Mouse (Mus musculus): ENCODE measurements around the gene Ptges2. TPM values are rescaled to one million over a fixed set of nuclear protein-coding genes. Genes with fewer than 3 reads are reported as not detected.

Gene Ptges2
- total RNA-seq, 2 experiments from 2014 or later = 0.42 TPM; not detected in 1

DNA sequence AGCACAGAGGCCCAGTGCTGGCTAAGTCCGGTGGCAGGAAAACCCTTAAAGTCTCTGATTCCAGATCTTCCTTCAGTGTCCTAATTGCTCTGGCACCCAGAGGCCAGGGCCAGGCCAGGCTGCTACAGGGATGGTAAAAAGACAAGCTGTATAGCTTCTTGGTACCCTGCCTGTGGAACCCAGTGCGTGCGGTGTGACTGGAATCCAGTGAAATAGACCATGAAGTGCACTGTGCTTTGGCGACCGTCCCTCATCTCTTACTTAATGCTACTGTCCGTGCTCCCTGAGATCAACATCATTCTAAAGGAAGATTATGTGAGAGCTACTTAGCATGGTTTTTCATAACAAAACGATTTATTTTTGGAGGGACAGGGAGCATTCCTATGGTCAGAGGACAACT is 15.7 kb downstream of the Ptges2 start:
- no peak for ATAC-seq (replicated peaks; ENCODE audit: low FRiP score, poor library complexity, severe bottlenecking)

- no peak for ATAC-seq (replicated peaks; ENCODE audit: low FRiP score, poor library complexity, severe bottlenecking)
These were observed 17.2 kb downstream of the Ptges2 start for GRCm38 (mm10) chr2:32412742-32413531.

GRCm38 (mm10) chr2:32413936-32414335 is 18.2 kb downstream of the Ptges2 start:
- ATAC-seq (replicated peaks; ENCODE audit: low FRiP score, poor library complexity, severe bottlenecking) = no peak

DNA sequence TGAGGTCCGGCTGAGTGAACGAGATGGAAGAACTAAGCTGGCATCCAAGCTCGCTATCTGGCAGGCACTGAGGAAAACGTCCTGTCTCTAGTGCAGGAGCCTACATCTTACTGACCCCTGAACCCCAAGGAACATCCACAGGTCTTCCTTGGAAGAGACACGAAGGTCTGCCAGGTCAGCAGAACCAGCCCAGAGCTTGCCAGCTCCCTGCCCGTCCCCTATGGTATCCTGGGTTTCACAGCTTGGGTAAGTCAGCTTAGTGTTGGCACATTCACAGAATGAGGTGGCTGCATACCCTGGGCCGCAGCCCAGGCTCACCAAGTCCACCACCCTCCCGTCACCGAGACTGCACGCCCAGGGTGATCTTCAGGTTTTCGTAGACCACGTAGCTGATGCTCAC is 20.1 kb downstream of the Ptges2 start:
- no peak for ATAC-seq (replicated peaks; ENCODE audit: low FRiP score, poor library complexity, severe bottlenecking)

GRCm38 (mm10) chr2:32416556-32416955 is 20.9 kb downstream of the Ptges2 start:
- ATAC-seq (replicated peaks; ENCODE audit: low FRiP score, poor library complexity, severe bottlenecking) = no peak

- no peak for ATAC-seq (replicated peaks; ENCODE audit: low FRiP score, poor library complexity, severe bottlenecking)
These were observed 21.8 kb downstream of the Ptges2 start for GRCm38 (mm10) chr2:32417486-32417885.

GRCm38 (mm10) chr2:32418430-32419151 is 22.9 kb downstream of the Ptges2 start:
- no peak for ATAC-seq (replicated peaks; ENCODE audit: low FRiP score, poor library complexity, severe bottlenecking)

DNA sequence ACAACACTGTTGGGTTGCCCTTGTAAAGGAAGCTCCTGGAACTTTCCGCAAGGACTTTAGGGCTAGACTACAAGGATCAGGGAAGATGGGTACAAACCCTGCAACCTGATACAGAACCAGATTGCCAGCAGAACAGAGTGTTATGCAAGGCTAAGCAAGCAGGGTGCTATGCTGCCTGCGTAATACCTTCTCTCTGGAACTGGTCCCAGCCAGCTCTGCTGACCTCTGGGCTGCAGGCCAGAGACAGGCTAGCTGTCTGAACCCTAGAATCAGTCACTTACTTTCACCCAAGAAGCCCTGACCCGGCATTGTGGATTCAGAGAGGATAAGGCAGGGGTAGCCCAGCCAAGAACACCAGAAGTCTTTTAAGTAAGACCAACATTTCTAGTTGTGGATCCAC is 23.7 kb downstream of the Ptges2 start:
- ATAC-seq (replicated peaks; ENCODE audit: low FRiP score, poor library complexity, severe bottlenecking) = no peak

GRCm38 (mm10) chr2:32420066-32420608 is 24.4 kb downstream of the Ptges2 start:
- no peak for ATAC-seq (replicated peaks; ENCODE audit: low FRiP score, poor library complexity, severe bottlenecking)

GRCm38 (mm10) chr2:32420647-32421046 is 25.0 kb downstream of the Ptges2 start:
- no peak for ATAC-seq (replicated peaks; ENCODE audit: low FRiP score, poor library complexity, severe bottlenecking)

DNA sequence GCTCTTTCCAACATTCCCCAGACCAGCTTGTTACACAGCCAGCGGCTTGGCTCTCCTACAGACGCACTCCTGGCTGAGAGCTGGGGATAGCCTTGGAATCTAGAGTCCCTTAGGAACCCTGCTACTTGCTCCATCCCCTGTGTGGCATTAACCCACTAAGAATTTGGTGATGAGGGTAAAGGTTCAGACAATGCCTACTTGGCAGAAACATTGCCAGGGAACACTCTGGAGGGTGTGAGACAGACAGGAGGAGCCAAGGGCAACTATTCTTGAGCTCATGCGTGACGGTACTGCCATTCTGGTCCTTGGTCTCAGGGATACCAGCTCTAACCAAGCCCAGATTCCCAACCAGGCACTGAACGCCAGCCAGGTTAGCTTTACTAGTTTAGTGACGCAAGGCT is 26.2 kb downstream of the Ptges2 start:
- ATAC-seq (replicated peaks; ENCODE audit: low FRiP score, poor library complexity, severe bottlenecking) = no peak

DNA sequence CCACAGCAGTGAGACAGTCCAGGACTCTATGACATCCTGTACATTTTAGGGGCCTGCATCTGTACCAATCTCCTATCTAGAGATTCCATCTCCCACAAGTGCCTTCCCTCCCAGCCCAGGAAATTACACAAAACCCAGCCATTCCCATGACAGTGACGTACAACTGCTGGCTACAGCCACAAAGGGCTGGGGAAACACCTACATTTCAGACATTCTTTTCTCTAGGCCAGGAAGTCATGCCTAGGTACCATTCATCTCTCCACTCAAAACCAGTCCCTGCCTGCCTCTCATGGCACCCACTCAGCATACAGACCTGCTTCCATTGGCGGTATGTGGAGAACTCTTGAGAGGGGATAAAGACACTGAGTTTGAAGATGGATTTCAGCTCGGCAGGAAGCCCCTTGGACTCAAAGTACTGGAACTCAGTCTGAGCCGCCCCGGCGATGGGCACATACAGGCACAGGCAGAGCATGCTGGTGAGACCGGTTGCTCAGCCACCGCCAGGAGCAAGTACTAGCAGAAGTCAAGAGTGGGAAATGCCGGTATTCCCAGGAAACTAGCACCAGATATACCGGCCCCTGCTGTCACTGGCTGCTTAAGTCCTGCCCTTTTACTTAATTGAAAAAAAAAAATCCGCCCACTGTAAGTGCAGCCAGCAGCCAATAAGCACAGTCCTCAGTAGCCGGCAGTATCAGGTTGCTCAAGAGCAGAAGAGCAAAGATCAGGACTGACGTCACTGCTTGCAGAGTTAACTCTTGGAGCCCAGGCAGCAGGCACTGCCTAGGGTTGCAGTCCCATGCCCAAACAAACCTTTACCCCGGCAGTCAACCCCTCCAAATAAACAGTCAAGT is 28.0 kb downstream of the Ptges2 start:
- ATAC-seq (replicated peaks; ENCODE audit: low FRiP score, poor library complexity, severe bottlenecking) = peak; percentile 76

DNA sequence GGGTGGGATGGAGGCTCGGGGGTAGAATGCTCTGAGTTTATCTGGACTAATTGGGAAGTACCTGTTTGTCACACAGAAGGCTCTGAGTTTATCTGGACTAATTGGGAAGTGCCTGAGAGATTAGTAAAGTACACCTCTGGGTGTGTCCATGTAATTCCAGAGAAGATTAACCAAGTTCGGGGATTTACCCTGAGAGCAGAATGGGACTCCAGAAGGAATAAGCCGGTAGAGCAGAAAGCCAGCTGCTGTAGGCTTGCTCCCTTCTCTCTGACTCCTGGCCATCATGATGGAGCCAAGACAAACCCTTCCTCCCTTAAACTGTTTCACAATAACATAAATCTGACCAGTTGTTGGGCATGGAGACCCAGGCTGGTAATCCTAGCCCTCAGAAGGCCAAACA is 29.1 kb downstream of the Ptges2 start:
- no peak for ATAC-seq (replicated peaks; ENCODE audit: low FRiP score, poor library complexity, severe bottlenecking)

DNA sequence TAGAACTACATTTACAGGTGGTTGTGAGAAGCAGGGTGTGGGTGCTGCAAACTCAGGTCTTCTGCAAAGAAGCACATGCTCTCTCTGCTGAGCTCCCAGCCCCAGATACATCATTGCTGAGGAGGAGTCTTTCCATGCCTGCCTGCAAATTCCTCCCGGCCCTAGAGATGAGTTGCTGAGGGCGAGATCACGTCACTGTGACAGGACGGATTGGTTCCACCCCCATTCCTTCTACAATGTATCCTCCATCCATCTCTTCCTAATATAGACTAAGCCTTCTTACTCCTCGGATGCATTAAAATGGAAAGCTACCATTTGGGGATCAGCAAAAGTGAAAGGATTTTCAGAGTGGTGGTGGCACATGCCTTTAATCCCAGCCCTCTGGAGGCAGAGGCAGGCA is 29.9 kb downstream of the Ptges2 start:
- ATAC-seq (replicated peaks; ENCODE audit: low FRiP score, poor library complexity, severe bottlenecking) = no peak

DNA sequence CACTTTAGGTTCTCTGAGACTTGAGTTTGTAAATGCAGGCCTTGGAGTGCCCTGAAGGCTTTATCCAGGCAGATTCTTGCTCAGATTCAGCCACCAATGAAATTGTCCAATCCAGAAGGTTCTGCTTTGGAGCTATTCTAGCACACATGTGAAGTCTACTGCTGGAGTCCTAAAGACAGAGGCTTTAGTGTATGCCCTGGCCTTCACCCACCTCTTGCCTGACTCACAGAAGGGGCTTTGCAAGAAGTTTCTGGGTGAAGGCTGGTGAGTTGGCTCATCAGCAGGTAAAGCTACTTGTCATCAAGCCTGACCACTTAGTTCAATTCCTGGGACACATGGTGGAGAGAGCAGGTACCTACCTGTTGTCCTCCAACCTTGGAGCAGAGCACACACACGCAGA is 30.4 kb downstream of the Ptges2 start:
- ATAC-seq (replicated peaks; ENCODE audit: low FRiP score, poor library complexity, severe bottlenecking) = no peak

GRCm38 (mm10) chr2:32427720-32428119 is 32.0 kb downstream of the Ptges2 start:
- no peak for ATAC-seq (replicated peaks; ENCODE audit: low FRiP score, poor library complexity, severe bottlenecking)

DNA sequence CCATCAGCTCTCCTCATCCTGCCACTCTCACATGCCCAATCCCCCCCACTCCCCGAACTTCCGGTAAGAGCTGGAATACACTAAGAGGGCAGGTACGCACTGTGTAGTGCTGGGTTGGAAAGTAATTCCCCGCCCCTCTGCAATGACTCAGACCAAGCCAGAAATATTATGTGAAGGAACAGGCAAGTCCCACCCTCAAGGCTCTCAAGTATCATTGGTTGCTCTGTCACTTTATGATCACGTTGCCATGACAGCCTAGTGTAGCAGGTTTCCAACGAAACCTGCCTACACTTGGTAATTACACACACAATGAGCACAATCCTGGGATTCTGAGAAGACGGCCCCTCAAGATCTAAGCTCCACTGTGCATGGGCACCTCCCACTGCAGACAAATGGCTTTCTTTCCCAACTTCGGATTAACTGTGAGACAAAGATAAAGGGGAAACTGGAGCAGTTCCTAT is 32.6 kb downstream of the Ptges2 start:
- ATAC-seq (replicated peaks; ENCODE audit: low FRiP score, poor library complexity, severe bottlenecking) = peak; percentile 52; the same call in 1 of the 2 replicates

- no peak for ATAC-seq (replicated peaks; ENCODE audit: low FRiP score, poor library complexity, severe bottlenecking)
These were observed 33.7 kb downstream of the Ptges2 start for GRCm38 (mm10) chr2:32429215-32429891.
